Mouse (Mus musculus) urinary bladder, postnatal 4 days (tissue): ENCODE measurements around the gene Sdhaf1.

Experiments used
- DNase-seq, 2 experiments: peaks; one replicate each; pipeline ENCODE4 v3.0.0; 2021 to 2022; ENCODE audit warnings: low spot score in 2 of 2

The Sdhaf1 gene

GRCm38 (mm10) chr7:30325364-30325763 is 1.7 kb upstream of the Sdhaf1 start:
- DNase-seq: no peak

GRCm38 (mm10) chr7:30324300-30324944 is 727 bp upstream of the Sdhaf1 start:
- DNase-seq: no peak

GRCm38 (mm10) chr7:30322865-30323264 is 830 bp downstream of the Sdhaf1 start:
- DNase-seq: no peak

- DNase-seq: peak; percentile 96 to 98
These were observed 1.4 kb downstream of the Sdhaf1 start for GRCm38 (mm10) chr7:30322285-30322667.

GRCm38 (mm10) chr7:30321539-30322284 is 2.0 kb downstream of the Sdhaf1 start, which contains the start of gene E130208F15Rik:
E130208F15Rik (plus strand) TSS chr7:30321740.
- peak; percentile 49 to 65 for DNase-seq

- DNase-seq: no peak
These were observed 2.7 kb downstream of the Sdhaf1 start for GRCm38 (mm10) chr7:30320946-30321345.

GRCm38 (mm10) chr7:30318142-30318541 is 5.6 kb downstream of the Sdhaf1 start:
- DNase-seq: no peak

GRCm38 (mm10) chr7:30315559-30316529 is 7.9 kb downstream of the Sdhaf1 start:
- DNase-seq: no peak

- no peak for DNase-seq
These were observed 9.0 kb downstream of the Sdhaf1 start, which contains the start of gene Syne4 for GRCm38 (mm10) chr7:30314721-30315155. Syne4 (plus strand) TSS chr7:30314807.

GRCm38 (mm10) chr7:30313666-30314320 is 9.9 kb downstream of the Sdhaf1 start:
- no peak for DNase-seq

GRCm38 (mm10) chr7:30310136-30310535 is 13.6 kb downstream of the Sdhaf1 start:
- no peak for DNase-seq

GRCm38 (mm10) chr7:30309395-30310129 is 14.1 kb downstream of the Sdhaf1 start:
- no peak for DNase-seq

- peak; percentile 90 to 91 for DNase-seq
These were observed 15.4 kb downstream of the Sdhaf1 start, which contains the start of gene Alkbh6 for GRCm38 (mm10) chr7:30308076-30309005. Alkbh6 (plus strand) TSS chr7:30308717.

- DNase-seq: no peak
These were observed 17.5 kb downstream of the Sdhaf1 start for GRCm38 (mm10) chr7:30306083-30306779.

GRCm38 (mm10) chr7:30300914-30301313 is 22.8 kb downstream of the Sdhaf1 start:
- DNase-seq: no peak

- no peak for DNase-seq
These were observed 26.4 kb downstream of the Sdhaf1 start for GRCm38 (mm10) chr7:30297266-30297665.

- DNase-seq: no peak
These were observed 26.9 kb downstream of the Sdhaf1 start for GRCm38 (mm10) chr7:30296816-30297215.

GRCm38 (mm10) chr7:30295103-30295502 is 28.6 kb downstream of the Sdhaf1 start:
- no peak for DNase-seq

- DNase-seq: no peak
These were observed 29.4 kb downstream of the Sdhaf1 start for GRCm38 (mm10) chr7:30294296-30294695.
